Mouse (Mus musculus): ENCODE results near the gene Vps41.

GRCm38 (mm10) chr13:18790086-18790485 is 73.0 kb downstream of the Vps41 start:
- TF ChIP-seq CTCF (IDR thresholded peaks at IDR 0.05; ENCODE audit: control insufficient read depth, insufficient read depth, insufficient replicate concordance, low read depth, low read length) = no peak
- TF ChIP-seq POLR2A (IDR thresholded peaks at IDR 0.05; ENCODE audit: control insufficient read depth, low read depth, low read length) = no peak
